Mouse (Mus musculus) intestine, embryonic 14.5 days (tissue): ENCODE measurements around the gene Ren1. TPM values are rescaled to one million over a fixed set of nuclear protein-coding genes. Genes with fewer than 3 reads are reported as not detected.

Source experiments
- ATAC-seq: fragments of 200-750 bp; cut with Nextera tagmentation; replicated peaks from 2 replicates; pipeline ENCODE4 v1.8.0; 2017; ENCODE audit warnings: low read depth, moderate number of reproducible peaks, moderate TSS enrichment, moderate library complexity; ENCODE audit not compliant: low FRiP score, low TSS enrichment
- DNase-seq: peaks from one replicate; pipeline ENCODE4 v3.0.0-alpha.2; 2018; ENCODE audit warnings: low spot score
- H3K27ac ChIP-seq: fragments of 300-500 bp; sonication (generic); 2 replicates; pipeline ENCODE4 v1.5.1; 2014; ENCODE audit warnings: low read depth, mild to moderate bottlenecking, control low read depth
- H3K27me3 ChIP-seq: fragments of 300-500 bp; sonication (generic); replicated peaks from 2 replicates; pipeline ENCODE4 v1.6.1; 2014; ENCODE audit warnings: low read length, control low read depth; ENCODE audit not compliant: control insufficient read depth, insufficient read depth
- H3K36me3 ChIP-seq: fragments of 300-500 bp; sonication (generic); 2 replicates; pipeline ENCODE4 v1.6.1; 2014; ENCODE audit warnings: low read length, control low read depth; ENCODE audit not compliant: control insufficient read depth, insufficient read depth
- H3K4me1 ChIP-seq: fragments of 300-500 bp; sonication (generic); replicated peaks from 2 replicates; pipeline ENCODE4 v1.6.1; 2014; ENCODE audit warnings: low read length, control low read depth, mixed read lengths; ENCODE audit not compliant: control insufficient read depth, insufficient read depth
- H3K4me2 ChIP-seq: fragments of 300-500 bp; sonication (generic); 2 replicates; pipeline ENCODE4 v1.6.1; 2014; ENCODE audit warnings: low read length
- H3K4me3 ChIP-seq: fragments of 300-500 bp; sonication (generic); 2 replicates; pipeline ENCODE4 v1.5.1; 2014; ENCODE audit warnings: low read depth, low read length, control low read depth, mixed read lengths
- H3K9ac ChIP-seq: fragments of 300-500 bp; sonication (generic); 2 replicates; pipeline ENCODE4 v1.6.1; 2014; ENCODE audit warnings: mild to moderate bottlenecking, low read length
- H3K9me3 ChIP-seq: fragments of 300-500 bp; sonication (generic); 2 replicates; pipeline ENCODE4 v1.6.1; 2016; ENCODE audit warnings: low read length, control low read depth; ENCODE audit not compliant: control insufficient read depth
- WGBS: fragments of 180-500 bp; shearing (Covaris S2); extraction: QIAGEN DNeasy Blood & Tissue Kit; methylation state at CpG from one replicate; pipeline ENCODE4 v1.1.7; 2014; 5-methylcytosine and 5-hydroxymethylcytosine counted together
- polyA plus RNA-seq: library from polyadenylated mRNA; unstranded; fragments of >200 nt; fragmentation: Nextera tagmentation; extraction: Ambion mirVana; gene quantifications from 2 replicates; pipeline ENCODE4 v1.2.1, GENCODE M21; 2014

Gene Ren1
- polyA plus RNA-seq, 1 experiment from 2014 or later, result 0.51 TPM

GRCm38 (mm10) chr1:133383157-133383783 lies 33.0 kb downstream of the Ren1 start:
- peaks cover 42% of the 10 kb centered on the region for H3K36me3 ChIP-seq
- 91% methylated on average over 14 of the region's 14 CpGs for WGBS
- no peaks in the 10 kb centered on the region; the same call in 1 of the 2 replicates for H3K4me1 ChIP-seq
- ATAC-seq (no peak), DNase-seq (no peak)
- H3K9me3 ChIP-seq, result no peaks in the 10 kb centered on the region
- no peak overlapping the region for H3K27ac ChIP-seq
- H3K27me3 ChIP-seq, result no peaks in the 10 kb centered on the region
- H3K4me3 ChIP-seq, result no peak overlapping the region
- H3K4me2 ChIP-seq, result no peak overlapping the region
- H3K9ac ChIP-seq, result no peak overlapping the region

DNA sequence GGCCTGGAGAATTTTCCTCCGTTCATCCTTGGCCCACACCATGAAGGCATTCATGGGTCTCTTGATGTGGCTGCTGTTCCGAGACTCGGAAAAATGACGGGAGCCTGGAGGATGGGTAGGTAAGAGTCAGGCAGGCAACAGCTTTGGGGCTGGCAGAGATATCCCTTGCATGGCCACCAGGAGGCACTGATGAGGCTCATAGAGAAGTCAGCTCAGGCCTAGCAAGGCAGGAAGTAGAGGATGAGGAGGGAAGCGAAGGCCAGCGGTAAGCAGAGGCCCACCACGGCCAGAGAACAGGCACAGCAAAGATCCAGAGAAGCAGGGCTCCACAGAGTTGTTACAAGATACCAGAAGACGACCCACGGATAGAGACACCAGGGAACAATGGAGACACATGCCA lies 35.2 kb downstream of the Ren1 start:
- Histone ChIP-seq H3K36me3 (peaks cover 63% of the 10 kb centered on the region), H3K27me3 (no peaks in the 10 kb centered on the region), H3K4me1 (no peaks in the 10 kb centered on the region), H3K4me3 (no peak overlapping the region), H3K27ac (no peak overlapping the region), H3K9me3 (no peaks in the 10 kb centered on the region), H3K4me2 (no peak overlapping the region), H3K9ac (no peak overlapping the region)
- ATAC-seq, result peak; percentile 20
- DNase-seq, result peak; percentile 86
- 44% methylated on average over 9 of the region's 9 CpGs for WGBS

DNA sequence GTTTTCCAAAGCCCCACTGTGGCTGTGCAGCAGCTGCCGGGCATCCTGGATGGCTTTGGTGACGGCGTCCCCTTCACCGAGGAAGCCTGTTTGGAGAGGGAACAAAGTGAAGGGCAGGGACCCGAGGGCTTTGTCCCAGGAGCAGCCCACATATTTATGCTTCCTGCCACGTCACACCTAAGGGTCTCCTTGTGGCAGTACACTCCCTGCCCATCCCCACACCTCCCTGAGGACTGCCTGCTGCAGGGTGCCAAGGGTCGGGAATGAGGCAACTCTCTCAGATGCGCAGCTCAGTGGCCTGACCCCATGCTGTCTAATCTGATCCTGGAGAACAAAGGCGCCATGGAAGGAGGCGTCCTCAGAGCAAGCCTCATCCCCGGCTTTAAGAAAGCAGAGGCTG lies 35.9 kb downstream of the Ren1 start:
- no peak overlapping the region for H3K4me2 ChIP-seq
- ATAC-seq, result no peak
- H3K27me3 ChIP-seq, result no peaks in the 10 kb centered on the region
- H3K36me3 ChIP-seq, result peaks cover 70% of the 10 kb centered on the region
- no peak overlapping the region for H3K27ac ChIP-seq
- no peaks in the 10 kb centered on the region for H3K4me1 ChIP-seq
- H3K4me3 ChIP-seq, result no peak overlapping the region
- H3K9ac ChIP-seq, result no peak overlapping the region
- DNase-seq, result no peak
- no peaks in the 10 kb centered on the region for H3K9me3 ChIP-seq
- 77% methylated on average over 11 of the region's 11 CpGs for WGBS

- 67% methylated on average over 19 of the region's 19 CpGs for WGBS
- Histone ChIP-seq H3K27me3 (no peaks in the 10 kb centered on the region), H3K4me2 (no peak overlapping the region), H3K36me3 (peaks cover 85% of the 10 kb centered on the region), H3K9ac (no peak overlapping the region), H3K9me3 (peaks cover 6% of the 10 kb centered on the region; the same call in 1 of the 2 replicates), H3K4me3 (no peak overlapping the region), H3K4me1 (no peaks in the 10 kb centered on the region), H3K27ac (no peak overlapping the region)
- DNase-seq, result no peak
- ATAC-seq, result no peak
Observed at GRCm38 (mm10) chr1:133387539-133388268, 37.4 kb downstream of the Ren1 start.

GRCm38 (mm10) chr1:133394702-133395101 lies 44.4 kb downstream of the Ren1 start:
- Histone ChIP-seq H3K4me1 (peaks cover 10% of the 10 kb centered on the region; the same call in 1 of the 2 replicates), H3K9me3 (peaks cover 6% of the 10 kb centered on the region; the same call in 1 of the 2 replicates), H3K9ac (no peak overlapping the region), H3K4me2 (no peak overlapping the region), H3K36me3 (peaks cover 33% of the 10 kb centered on the region), H3K4me3 (no peak overlapping the region), H3K27ac (no peak overlapping the region), H3K27me3 (no peaks in the 10 kb centered on the region)
- DNase-seq (no peak), ATAC-seq (no peak)
- 69% methylated on average over 4 of the region's 4 CpGs for WGBS

DNA sequence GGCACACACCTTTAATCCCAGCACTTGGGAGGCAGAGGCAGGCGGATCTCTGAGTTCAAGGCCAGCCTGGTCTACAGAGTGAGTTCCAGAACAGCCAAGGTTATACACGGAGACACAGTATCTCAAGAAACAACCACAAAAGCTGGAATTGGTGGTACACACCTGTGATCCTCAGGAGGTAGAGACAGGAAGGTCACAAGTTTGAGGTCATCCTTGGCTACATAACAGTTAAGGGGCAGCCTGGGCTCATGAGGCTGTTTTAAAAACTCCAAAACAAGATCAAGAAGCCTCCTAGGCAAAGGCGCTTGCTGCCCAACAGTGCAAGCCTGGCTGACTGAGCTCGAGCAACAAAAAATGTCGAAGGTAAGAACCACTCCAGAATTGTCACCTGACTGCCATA lies 46.4 kb downstream of the Ren1 start:
- peaks cover 2% of the 10 kb centered on the region; the same call in 1 of the 2 replicates for H3K9me3 ChIP-seq
- H3K27me3 ChIP-seq, result no peaks in the 10 kb centered on the region
- WGBS, result 90% methylated on average over 5 of the region's 5 CpGs
- no peak for DNase-seq
- no peak overlapping the region for H3K4me3 ChIP-seq
- H3K27ac ChIP-seq, result no peak overlapping the region
- peaks cover 13% of the 10 kb centered on the region for H3K36me3 ChIP-seq
- no peak overlapping the region for H3K9ac ChIP-seq
- ATAC-seq, result no peak
- no peak overlapping the region for H3K4me2 ChIP-seq
- peaks cover 10% of the 10 kb centered on the region; the same call in 1 of the 2 replicates for H3K4me1 ChIP-seq

- H3K36me3 ChIP-seq, result peaks cover 9% of the 10 kb centered on the region
- H3K9ac ChIP-seq, result no peak overlapping the region
Observed at GRCm38 (mm10) chr1:133397094-133397482, 46.8 kb downstream of the Ren1 start.

GRCm38 (mm10) chr1:133397483-133398237 lies 47.4 kb downstream of the Ren1 start:
- Histone ChIP-seq H3K27ac (peak overlapping the region; percentile 51; the same call in 1 of the 2 replicates), H3K36me3 (peaks cover 4% of the 10 kb centered on the region; the same call in 1 of the 2 replicates), H3K27me3 (no peaks in the 10 kb centered on the region), H3K4me3 (no peak overlapping the region), H3K9ac (no peak overlapping the region), H3K9me3 (no peaks in the 10 kb centered on the region), H3K4me1 (peaks cover 10% of the 10 kb centered on the region; the same call in 1 of the 2 replicates), H3K4me2 (no peak overlapping the region)
- DNase-seq, result no peak
- no peak for ATAC-seq
- WGBS, result 24% methylated on average over 17 of the region's 17 CpGs

More at GRCm38 (mm10) chr1:133397094-133397482, 46.8 kb downstream of the Ren1 start:
- DNase-seq, result no peak
- H3K27ac ChIP-seq, result no peak overlapping the region
- peaks cover 10% of the 10 kb centered on the region; the same call in 1 of the 2 replicates for H3K4me1 ChIP-seq
- no peak overlapping the region for H3K4me3 ChIP-seq
- no peak for ATAC-seq
- no peak overlapping the region for H3K4me2 ChIP-seq
- H3K27me3 ChIP-seq, result no peaks in the 10 kb centered on the region
- no peaks in the 10 kb centered on the region for H3K9me3 ChIP-seq
- WGBS, result 75% methylated on average over 5 of the region's 5 CpGs
